Mouse (Mus musculus): ENCODE data around the gene Dnah2. TPM values are rescaled to one million over a fixed set of nuclear protein-coding genes. Genes with fewer than 3 reads are reported as not detected.

Dnah2 gene
- polyA plus RNA-seq, 1 experiment from 2014 or later, result 0.17 TPM

DNA sequence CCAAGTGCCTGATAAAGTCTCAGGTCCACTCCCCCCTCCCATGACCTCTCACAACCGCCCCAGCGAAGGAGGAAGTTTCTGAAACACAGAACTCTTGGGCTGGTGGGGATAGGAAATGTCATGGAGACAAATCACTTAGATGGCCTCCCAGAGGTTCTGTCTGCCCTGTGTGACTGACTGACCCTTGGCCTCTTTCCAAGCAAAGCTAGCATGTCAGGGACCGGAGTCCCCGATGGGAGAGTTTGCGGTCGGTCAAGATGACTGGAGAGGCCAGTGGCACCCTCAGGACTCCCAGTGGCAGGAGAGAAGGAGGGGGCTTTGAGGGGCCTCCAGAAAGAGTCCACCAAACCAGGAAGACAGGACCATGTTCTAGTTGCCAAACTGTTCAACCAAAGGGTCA lies 9.8 kb upstream of the Dnah2 start:
- Histone ChIP-seq H3K9me3 (replicated peaks; ENCODE audit: control insufficient read depth, low read length) (no peaks in the 10 kb centered on the region), H3K27me3 (ENCODE audit: control insufficient read depth, insufficient read depth, low read length) (no peaks in the 10 kb centered on the region), H3K9ac (ENCODE audit: low read length) (peak overlapping the region; percentile 94), H3K36me3 (ENCODE audit: control insufficient read depth, insufficient read depth) (peaks cover 8% of the 10 kb centered on the region), H3K4me3 (ENCODE audit: low read length) (peak overlapping the region; percentile 78), H3K4me1 (ENCODE audit: control insufficient read depth, insufficient read depth, low read length) (peaks cover 34% of the 10 kb centered on the region), H3K4me2 (ENCODE audit: low read depth, low read length) (peak overlapping the region; percentile 96), H3K27ac (ENCODE audit: low read length) (peak overlapping the region; percentile 97)
- no peak for ATAC-seq (replicated peaks; ENCODE audit: extremely low read depth, insufficient read depth, low FRiP score)
- WGBS, result 6% methylated on average over 6 of the region's 6 CpGs

DNA sequence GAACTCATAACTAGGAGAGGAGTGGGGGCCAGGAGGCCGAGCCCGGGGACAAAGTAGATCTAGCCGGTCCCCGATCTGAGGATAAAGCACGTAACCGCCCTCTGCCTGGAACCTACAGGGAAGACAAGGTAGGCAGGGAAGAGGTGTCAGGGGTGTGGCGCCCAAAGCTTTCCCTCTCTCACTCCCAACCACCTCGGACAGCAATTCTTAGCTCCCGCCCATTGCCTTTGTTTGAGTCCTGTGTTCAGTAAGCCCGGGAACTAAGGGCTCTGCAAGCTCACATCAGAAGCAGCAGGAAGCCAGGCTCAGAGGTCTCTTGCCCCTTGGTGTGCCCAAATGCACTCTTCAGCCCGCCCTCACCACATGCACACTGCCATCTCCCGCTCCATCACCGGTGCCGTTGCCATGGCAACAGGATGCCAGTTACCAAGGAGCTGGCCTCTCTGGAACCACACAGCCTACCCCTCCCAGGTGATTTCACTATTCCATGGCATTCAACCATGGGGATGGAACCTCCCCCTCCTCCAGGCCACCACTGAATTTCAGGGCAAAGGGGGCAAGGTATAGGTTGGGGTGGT lies 8.6 kb upstream of the Dnah2 start:
- Histone ChIP-seq H3K4me1 (ENCODE audit: control insufficient read depth, insufficient read depth, low read length) (peaks cover 34% of the 10 kb centered on the region), H3K4me2 (ENCODE audit: low read depth, low read length) (peak overlapping the region; percentile 96), H3K9ac (ENCODE audit: low read length) (no peak overlapping the region), H3K27me3 (ENCODE audit: control insufficient read depth, insufficient read depth, low read length) (no peaks in the 10 kb centered on the region), H3K36me3 (ENCODE audit: control insufficient read depth, insufficient read depth) (peaks cover 5% of the 10 kb centered on the region), H3K4me3 (ENCODE audit: low read length) (no peak overlapping the region), H3K27ac (ENCODE audit: low read length) (no peak overlapping the region), H3K9me3 (replicated peaks; ENCODE audit: control insufficient read depth, low read length) (no peaks in the 10 kb centered on the region)
- ATAC-seq (replicated peaks; ENCODE audit: extremely low read depth, insufficient read depth, low FRiP score), result no peak
- WGBS, result 48% methylated on average over 14 of the region's 14 CpGs

DNA sequence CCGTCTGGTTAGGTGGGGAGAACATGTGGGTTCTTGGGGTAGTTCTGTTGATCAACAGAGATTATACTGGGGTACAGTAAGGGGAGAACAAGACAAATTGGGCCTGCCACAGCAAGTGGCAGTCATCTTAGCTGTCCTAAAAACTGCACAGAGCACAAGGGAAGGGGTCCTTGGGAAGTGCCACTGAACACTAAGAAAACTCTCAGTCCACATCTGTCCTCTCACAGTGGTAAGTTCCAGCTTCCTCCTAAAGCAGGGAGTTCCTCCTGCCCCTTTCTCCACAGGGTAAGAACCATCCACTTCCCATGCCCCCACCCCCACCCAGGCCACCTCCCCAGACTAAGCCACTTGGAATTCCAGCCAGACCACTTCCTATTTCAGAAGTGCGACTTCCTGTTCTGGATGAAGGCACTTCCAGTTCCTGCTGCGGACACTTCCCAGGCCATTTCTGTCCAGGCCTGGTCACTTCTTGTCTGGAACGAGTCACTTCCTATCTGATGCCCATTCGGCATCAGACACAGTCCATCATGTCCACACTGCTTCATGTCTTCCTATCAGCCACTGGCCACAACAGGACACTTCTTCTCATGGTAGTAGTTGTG lies 5.7 kb upstream of the Dnah2 start:
- 70% methylated on average over 5 of the region's 5 CpGs for WGBS
- peaks cover 2% of the 10 kb centered on the region; the same call in 1 of the 2 replicates for H3K27me3 ChIP-seq (ENCODE audit: control insufficient read depth, insufficient read depth, low read length)
- no peak overlapping the region for H3K9ac ChIP-seq (ENCODE audit: low read length)
- ATAC-seq (replicated peaks; ENCODE audit: extremely low read depth, insufficient read depth, low FRiP score), result no peak
- H3K4me3 ChIP-seq (ENCODE audit: low read length), result no peak overlapping the region
- no peaks in the 10 kb centered on the region for H3K9me3 ChIP-seq (replicated peaks; ENCODE audit: control insufficient read depth, low read length)
- peaks cover 10% of the 10 kb centered on the region for H3K4me1 ChIP-seq (ENCODE audit: control insufficient read depth, insufficient read depth, low read length)
- H3K36me3 ChIP-seq (ENCODE audit: control insufficient read depth, insufficient read depth), result peaks cover 3% of the 10 kb centered on the region
- H3K4me2 ChIP-seq (ENCODE audit: low read depth, low read length), result no peak overlapping the region
- no peak overlapping the region for H3K27ac ChIP-seq (ENCODE audit: low read length)

DNA sequence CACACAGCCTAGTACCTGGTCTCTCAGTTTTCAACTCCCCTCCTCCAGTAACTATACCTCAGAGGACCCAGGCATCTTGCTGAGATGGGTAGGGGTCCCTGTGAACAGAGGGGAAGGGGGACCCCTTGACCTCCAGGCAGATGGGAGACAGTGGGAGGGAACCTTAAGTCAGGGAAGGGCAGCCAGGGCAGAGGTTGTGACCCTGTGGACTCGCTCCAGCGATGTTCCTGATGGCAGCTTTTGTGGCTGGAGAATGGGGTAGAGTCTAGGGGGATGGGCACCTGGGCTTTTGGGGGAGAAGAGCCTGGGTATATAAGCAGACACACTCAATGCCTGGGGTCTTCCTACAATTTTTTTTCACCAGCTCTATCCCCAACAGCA lies 4.4 kb upstream of the Dnah2 start:
- H3K4me2 ChIP-seq (ENCODE audit: low read depth, low read length), result no peak overlapping the region
- H3K4me3 ChIP-seq (ENCODE audit: low read length), result no peak overlapping the region
- no peak overlapping the region for H3K9ac ChIP-seq (ENCODE audit: low read length)
- no peaks in the 10 kb centered on the region for H3K9me3 ChIP-seq (replicated peaks; ENCODE audit: control insufficient read depth, low read length)
- peaks cover 3% of the 10 kb centered on the region for H3K36me3 ChIP-seq (ENCODE audit: control insufficient read depth, insufficient read depth)
- peaks cover 6% of the 10 kb centered on the region for H3K4me1 ChIP-seq (ENCODE audit: control insufficient read depth, insufficient read depth, low read length)
- peaks cover 9% of the 10 kb centered on the region for H3K27me3 ChIP-seq (ENCODE audit: control insufficient read depth, insufficient read depth, low read length)
- WGBS, result 28% methylated on average over 2 of the region's 2 CpGs
- no peak for ATAC-seq (replicated peaks; ENCODE audit: extremely low read depth, insufficient read depth, low FRiP score)
- H3K27ac ChIP-seq (ENCODE audit: low read length), result no peak overlapping the region

DNA sequence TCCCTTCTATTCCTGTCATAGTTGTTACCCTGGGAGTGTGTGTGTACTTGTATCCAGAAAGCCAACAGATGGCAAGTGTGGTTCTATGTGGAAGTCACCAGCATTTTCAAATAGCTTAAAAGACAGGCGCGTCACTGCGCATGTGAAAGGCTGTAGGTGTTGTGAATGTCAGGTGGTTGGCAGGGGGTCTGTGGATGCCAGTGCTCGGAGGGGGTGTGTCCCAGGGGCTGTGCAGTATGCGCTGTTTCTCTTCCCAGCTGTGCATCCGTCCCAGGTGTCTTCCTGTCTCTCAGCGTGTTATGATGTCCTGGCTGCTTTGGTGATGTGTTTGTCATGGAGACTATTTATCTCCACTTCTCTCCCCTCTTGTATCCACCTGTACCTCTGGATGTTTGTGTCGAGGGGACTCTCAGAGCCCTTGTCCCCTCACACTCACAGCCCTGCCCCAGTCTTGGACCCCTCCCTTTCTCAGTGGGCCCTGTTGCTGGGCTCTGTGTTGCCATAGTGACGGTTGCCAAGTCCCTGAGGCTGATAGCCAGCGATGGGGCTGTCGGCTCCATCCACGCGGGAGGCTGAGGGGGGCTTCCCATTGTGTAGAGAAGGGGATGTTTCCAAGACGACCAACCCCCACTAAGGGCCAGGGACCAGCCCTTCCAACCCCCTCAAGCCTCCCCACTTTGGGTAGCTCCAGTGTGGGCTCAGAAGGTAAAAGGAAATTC lies 3.9 kb upstream of the Dnah2 start:
- WGBS, result 27% methylated on average over 14 of the region's 14 CpGs
- H3K4me2 ChIP-seq (ENCODE audit: low read depth, low read length), result no peak overlapping the region
- no peaks in the 10 kb centered on the region for H3K9me3 ChIP-seq (replicated peaks; ENCODE audit: control insufficient read depth, low read length)
- peaks cover 11% of the 10 kb centered on the region for H3K27me3 ChIP-seq (ENCODE audit: control insufficient read depth, insufficient read depth, low read length)
- no peak overlapping the region for H3K27ac ChIP-seq (ENCODE audit: low read length)
- H3K4me3 ChIP-seq (ENCODE audit: low read length), result no peak overlapping the region
- H3K9ac ChIP-seq (ENCODE audit: low read length), result no peak overlapping the region
- ATAC-seq (replicated peaks; ENCODE audit: extremely low read depth, insufficient read depth, low FRiP score), result no peak
- 0 out of 2 replicates have a peak, but pooled peaks cover under 1% of the 10 kb centered on the region for H3K4me1 ChIP-seq (ENCODE audit: control insufficient read depth, insufficient read depth, low read length)
- H3K36me3 ChIP-seq (ENCODE audit: control insufficient read depth, insufficient read depth), result peaks cover 3% of the 10 kb centered on the region

DNA sequence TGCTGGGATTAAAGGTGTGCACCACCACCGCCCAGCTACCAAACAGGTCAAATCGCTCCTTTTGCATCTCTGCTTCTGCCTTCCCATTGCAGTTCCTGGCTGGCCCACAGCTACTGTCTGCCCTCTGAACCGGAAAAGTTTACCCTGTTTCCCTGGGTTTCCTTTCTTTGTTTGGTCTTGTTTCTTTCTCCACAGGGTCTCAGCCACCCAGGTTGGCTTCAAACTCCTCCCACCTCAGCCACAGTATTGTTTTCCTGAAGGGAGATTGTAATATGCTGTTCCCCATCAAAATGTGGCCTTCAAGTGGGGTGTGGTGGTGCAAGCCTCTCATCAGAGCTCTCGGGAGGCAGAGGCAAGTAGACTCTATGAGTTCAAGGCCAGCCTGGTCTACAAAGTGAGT lies 2.4 kb upstream of the Dnah2 start:
- peaks cover 8% of the 10 kb centered on the region for H3K4me1 ChIP-seq (ENCODE audit: control insufficient read depth, insufficient read depth, low read length)
- no peaks in the 10 kb centered on the region for H3K9me3 ChIP-seq (replicated peaks; ENCODE audit: control insufficient read depth, low read length)
- 74% methylated on average over 4 of the region's 4 CpGs for WGBS
- H3K9ac ChIP-seq (ENCODE audit: low read length), result no peak overlapping the region
- ATAC-seq (replicated peaks; ENCODE audit: extremely low read depth, insufficient read depth, low FRiP score), result no peak
- no peak overlapping the region for H3K27ac ChIP-seq (ENCODE audit: low read length)
- peaks cover 11% of the 10 kb centered on the region for H3K27me3 ChIP-seq (ENCODE audit: control insufficient read depth, insufficient read depth, low read length)
- H3K36me3 ChIP-seq (ENCODE audit: control insufficient read depth, insufficient read depth), result peaks cover 3% of the 10 kb centered on the region
- no peak overlapping the region for H3K4me3 ChIP-seq (ENCODE audit: low read length)
- no peak overlapping the region for H3K4me2 ChIP-seq (ENCODE audit: low read depth, low read length)

DNA sequence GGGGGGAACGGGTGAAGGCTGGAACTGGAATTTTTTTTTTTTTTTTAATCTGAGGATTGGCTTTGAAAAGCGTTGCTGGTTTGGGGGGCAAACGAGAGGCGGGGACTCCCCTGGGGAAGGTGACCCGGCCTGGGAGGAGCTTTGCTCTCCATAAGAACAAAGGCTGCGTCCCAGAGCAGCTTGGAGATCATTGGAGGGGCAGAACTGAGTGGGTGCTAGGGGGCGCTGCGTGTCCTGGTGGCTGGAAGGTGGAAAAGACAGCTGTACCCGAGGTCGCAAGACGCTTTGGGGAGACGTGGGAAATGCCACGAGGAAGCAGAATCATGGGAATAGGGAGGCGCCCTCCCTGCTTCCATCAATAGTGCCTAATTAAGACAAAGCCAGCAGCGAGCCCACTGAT lies 1.8 kb downstream of the Dnah2 start:
- H3K4me3 ChIP-seq (ENCODE audit: low read length), result peak overlapping the region; percentile 67
- H3K9ac ChIP-seq (ENCODE audit: low read length), result peak overlapping the region; percentile 82
- no peaks in the 10 kb centered on the region for H3K9me3 ChIP-seq (replicated peaks; ENCODE audit: control insufficient read depth, low read length)
- peaks cover 11% of the 10 kb centered on the region for H3K27me3 ChIP-seq (ENCODE audit: control insufficient read depth, insufficient read depth, low read length)
- H3K4me1 ChIP-seq (ENCODE audit: control insufficient read depth, insufficient read depth, low read length), result peaks cover 9% of the 10 kb centered on the region
- peak overlapping the region; percentile 99 for H3K4me2 ChIP-seq (ENCODE audit: low read depth, low read length)
- H3K36me3 ChIP-seq (ENCODE audit: control insufficient read depth, insufficient read depth), result no peaks in the 10 kb centered on the region
- 2% methylated on average over 15 of the region's 15 CpGs for WGBS
- peak; percentile 54 for ATAC-seq (replicated peaks; ENCODE audit: extremely low read depth, insufficient read depth, low FRiP score)
- H3K27ac ChIP-seq (ENCODE audit: low read length), result peak overlapping the region; percentile 73

DNA sequence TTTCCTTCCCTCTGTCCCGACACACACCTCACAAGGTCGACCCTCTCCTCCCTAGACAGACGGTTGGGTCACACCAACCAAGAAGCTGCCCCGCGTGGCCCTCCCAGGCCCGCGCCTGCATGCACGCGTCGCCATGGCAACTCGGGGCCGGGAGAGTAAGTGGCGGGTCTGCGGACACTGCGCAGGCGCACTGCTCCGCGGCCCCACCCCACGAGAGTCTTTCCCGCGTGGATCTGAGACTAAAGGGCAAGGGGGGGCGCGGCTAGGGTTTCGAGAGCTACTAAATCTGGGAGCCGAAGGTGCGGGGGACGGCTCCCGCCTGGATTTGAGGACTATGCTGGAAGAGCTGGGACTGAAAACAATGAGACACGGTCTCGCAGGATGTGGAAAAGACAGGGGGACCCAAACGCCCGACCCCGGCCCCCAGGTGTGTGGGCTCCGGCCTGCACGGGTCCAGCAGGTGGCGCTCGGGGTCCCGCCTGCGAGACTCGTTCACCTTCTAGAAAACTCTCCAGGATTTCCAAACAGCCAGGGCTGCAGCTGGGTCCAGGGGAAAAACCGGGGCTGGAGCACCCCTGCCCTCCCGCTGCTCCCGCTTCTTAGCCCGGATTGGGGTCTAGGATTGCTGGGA lies 2.4 kb downstream of the Dnah2 start:
- Histone ChIP-seq H3K36me3 (ENCODE audit: control insufficient read depth, insufficient read depth) (no peaks in the 10 kb centered on the region), H3K27me3 (ENCODE audit: control insufficient read depth, insufficient read depth, low read length) (peaks cover 11% of the 10 kb centered on the region), H3K4me3 (ENCODE audit: low read length) (peak overlapping the region; percentile 67), H3K4me1 (ENCODE audit: control insufficient read depth, insufficient read depth, low read length) (peaks cover 9% of the 10 kb centered on the region), H3K4me2 (ENCODE audit: low read depth, low read length) (peak overlapping the region; percentile 99), H3K9ac (ENCODE audit: low read length) (peak overlapping the region; percentile 82), H3K27ac (ENCODE audit: low read length) (peak overlapping the region; percentile 73), H3K9me3 (replicated peaks; ENCODE audit: control insufficient read depth, low read length) (no peaks in the 10 kb centered on the region)
- WGBS, result under 1% methylated on average over 44 of the region's 44 CpGs
- ATAC-seq (replicated peaks; ENCODE audit: extremely low read depth, insufficient read depth, low FRiP score), result peak; percentile 75

DNA sequence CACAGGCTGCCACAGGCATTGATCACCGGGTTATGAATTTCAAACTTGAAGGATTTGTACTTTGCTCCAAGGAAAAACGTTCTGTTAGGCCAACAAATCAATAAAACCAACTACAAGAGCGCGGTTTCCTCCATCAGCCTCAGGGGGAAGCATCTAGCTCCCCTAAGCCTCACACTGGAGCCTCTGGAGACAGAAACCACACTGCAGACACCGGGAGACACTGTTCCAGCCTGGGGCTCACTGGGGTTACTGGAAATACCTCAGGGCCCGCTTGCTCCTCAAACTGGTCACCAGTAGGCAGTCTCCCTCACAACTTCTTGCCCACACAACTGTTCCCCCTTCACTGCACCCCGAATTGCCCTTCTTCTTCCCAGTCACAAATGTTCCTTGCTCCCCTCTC lies 3.0 kb downstream of the Dnah2 start:
- peak overlapping the region; percentile 73 for H3K27ac ChIP-seq (ENCODE audit: low read length)
- peaks cover 11% of the 10 kb centered on the region for H3K27me3 ChIP-seq (ENCODE audit: control insufficient read depth, insufficient read depth, low read length)
- H3K4me1 ChIP-seq (ENCODE audit: control insufficient read depth, insufficient read depth, low read length), result peaks cover 9% of the 10 kb centered on the region
- H3K4me2 ChIP-seq (ENCODE audit: low read depth, low read length), result peak overlapping the region; percentile 99
- ATAC-seq (replicated peaks; ENCODE audit: extremely low read depth, insufficient read depth, low FRiP score), result no peak
- no peaks in the 10 kb centered on the region for H3K9me3 ChIP-seq (replicated peaks; ENCODE audit: control insufficient read depth, low read length)
- WGBS, result 17% methylated on average over 7 of the region's 7 CpGs
- no peaks in the 10 kb centered on the region for H3K36me3 ChIP-seq (ENCODE audit: control insufficient read depth, insufficient read depth)
- H3K9ac ChIP-seq (ENCODE audit: low read length), result peak overlapping the region; percentile 82
- H3K4me3 ChIP-seq (ENCODE audit: low read length), result peak overlapping the region; percentile 67
